Mouse (Mus musculus) midbrain, postnatal 0 days (tissue): ENCODE measurements at regions not wholly inside any gene's neighbourhood (a gene's known extent, or its start where the extent isn't known, plus 50 kb on each side); places are given as distances from the start of the nearest gene placed in this dataset.
A peak's percentile ranks its signal among the peaks of the same experiment; 100 is the strongest.

Experiments used
- ATAC-seq: fragments of 200-750 bp; cut with Nextera tagmentation; 2 replicates; pipeline ENCODE4 v1.8.0; 2017; ENCODE audit warnings: moderate number of reproducible peaks, mild to moderate bottlenecking, moderate TSS enrichment, moderate library complexity; ENCODE audit not compliant: low FRiP score
- DNase-seq: peaks from one replicate; pipeline ENCODE4 v3.0.0-alpha.2; 2015; ENCODE audit warnings: low spot score
- H3K27ac ChIP-seq: fragments of 300-500 bp; sonication (generic); 2 replicates; pipeline ENCODE4 v1.5.1; 2014; ENCODE audit warnings: low read depth, mild to moderate bottlenecking, low read length, mixed read lengths
- H3K27me3 ChIP-seq: fragments of 300-500 bp; sonication (generic); 2 replicates; pipeline ENCODE4 v1.6.1; 2014; ENCODE audit warnings: low read length, control low read depth, mixed read lengths; ENCODE audit not compliant: insufficient read depth
- H3K36me3 ChIP-seq: fragments of 300-500 bp; sonication (generic); 2 replicates; pipeline ENCODE4 v1.6.1; 2014; ENCODE audit warnings: low read length, control low read depth, mixed read lengths; ENCODE audit not compliant: insufficient read depth
- H3K4me1 ChIP-seq: fragments of 300-500 bp; sonication (generic); 2 replicates; pipeline ENCODE4 v1.6.1; 2014; ENCODE audit warnings: mild to moderate bottlenecking, control low read depth, antibody characterized with exemption, low read length, mixed read lengths; ENCODE audit not compliant: insufficient read depth
- H3K4me2 ChIP-seq: fragments of 300-500 bp; sonication (generic); 2 replicates; pipeline ENCODE4 v1.6.1; 2014; ENCODE audit warnings: low read depth, mild to moderate bottlenecking, low read length, mixed read lengths; ENCODE audit not compliant: poor library complexity, severe bottlenecking
- H3K4me3 ChIP-seq: fragments of 300-500 bp; sonication (generic); 2 replicates; pipeline ENCODE4 v1.5.1; 2014; ENCODE audit warnings: low read depth, mild to moderate bottlenecking, low read length, moderate library complexity
- H3K9ac ChIP-seq: fragments of 300-500 bp; sonication (generic); replicated peaks from 2 replicates; pipeline ENCODE4 v1.6.1; 2014; ENCODE audit warnings: mild to moderate bottlenecking, low read length, moderate library complexity, mixed read lengths; ENCODE audit not compliant: poor library complexity, severe bottlenecking
- H3K9me3 ChIP-seq: fragments of 300-500 bp; sonication (generic); 2 replicates; pipeline ENCODE4 v1.6.1; 2016; ENCODE audit warnings: low read length, control low read depth
- CTCF ChIP-seq: IDR thresholded peaks from 2 replicates; pipeline ENCODE4 v1.5.1; 2016; ENCODE audit warnings: antibody characterized with exemption, mild to moderate bottlenecking
- WGBS: fragments of 180-500 bp; shearing (Covaris S2); extraction: QIAGEN DNeasy Blood & Tissue Kit; methylation state at CpG from one replicate; pipeline ENCODE4 v1.1.7; 2014; 5-methylcytosine and 5-hydroxymethylcytosine counted together

- H3K4me1 ChIP-seq, result peaks cover 11% of the 10 kb centered on the region
- DNase-seq, result no peak
- no peaks in the 10 kb centered on the region for H3K27me3 ChIP-seq
- ATAC-seq, result no peak
- H3K27ac ChIP-seq, result no peak overlapping the region
- H3K36me3 ChIP-seq, result no peaks in the 10 kb centered on the region
- no peak for TF ChIP-seq CTCF
- no peak overlapping the region for H3K4me2 ChIP-seq
- H3K9ac ChIP-seq, result no peak overlapping the region
- no peaks in the 10 kb centered on the region for H3K9me3 ChIP-seq
- WGBS, result 88% methylated on average over 1 of the region's 1 CpGs
- H3K4me3 ChIP-seq, result no peak overlapping the region
Observed at GRCm38 (mm10) chr11:25359723-25360122, 850.8 kb downstream of the 5730522E02Rik start.

- 21% methylated on average over 10 of the region's 10 CpGs for WGBS
- ATAC-seq (peak; percentile 24; the same call in 1 of the 2 replicates), DNase-seq (peak; percentile 8)
- TF ChIP-seq CTCF, result no peak
- H3K9me3 ChIP-seq, result no peaks in the 10 kb centered on the region
- H3K4me3 ChIP-seq, result peak overlapping the region; percentile 35
- H3K4me1 ChIP-seq, result peaks cover 11% of the 10 kb centered on the region
- H3K27ac ChIP-seq, result no peak overlapping the region
- no peaks in the 10 kb centered on the region for H3K27me3 ChIP-seq
- H3K4me2 ChIP-seq, result peak overlapping the region; percentile 60
- H3K9ac ChIP-seq, result peak overlapping the region; percentile 50; the same call in 1 of the 2 replicates
- H3K36me3 ChIP-seq, result no peaks in the 10 kb centered on the region
Observed at GRCm38 (mm10) chr11:25357717-25358411, 852.7 kb downstream of the 5730522E02Rik start.

- H3K27ac ChIP-seq, result 0 out of 2 replicates have a peak overlapping the region, but pooled peaks have one; percentile 32
- 9% methylated on average over 19 of the region's 19 CpGs for WGBS
- peaks cover 11% of the 10 kb centered on the region for H3K4me1 ChIP-seq
- H3K36me3 ChIP-seq, result no peaks in the 10 kb centered on the region
- H3K9me3 ChIP-seq, result no peaks in the 10 kb centered on the region
- H3K27me3 ChIP-seq, result no peaks in the 10 kb centered on the region
- no peak for TF ChIP-seq CTCF
- DNase-seq, result peak; percentile 47
- peak overlapping the region; percentile 60 for H3K4me2 ChIP-seq
- peak overlapping the region; percentile 35 for H3K4me3 ChIP-seq
- peak; percentile 65 for ATAC-seq
- peak overlapping the region; percentile 50 for H3K9ac ChIP-seq
Observed at GRCm38 (mm10) chr11:25356671-25357586, 853.6 kb downstream of the 5730522E02Rik start.

- DNase-seq (no peak), ATAC-seq (no peak)
- Histone ChIP-seq H3K36me3 (no peaks in the 10 kb centered on the region), H3K4me3 (no peak overlapping the region), H3K4me1 (no peaks in the 10 kb centered on the region), H3K27ac (no peak overlapping the region), H3K27me3 (no peaks in the 10 kb centered on the region), H3K9ac (no peak overlapping the region), H3K4me2 (no peak overlapping the region), H3K9me3 (no peaks in the 10 kb centered on the region)
- WGBS, result 62% methylated on average over 2 of the region's 2 CpGs
- no peak for TF ChIP-seq CTCF
Observed at GRCm38 (mm10) chr11:25335667-25336066, 874.9 kb downstream of the 5730522E02Rik start.

GRCm38 (mm10) chr11:25330696-25331095 is 879.9 kb downstream of the 5730522E02Rik start:
- Histone ChIP-seq H3K4me2 (no peak overlapping the region), H3K27me3 (no peaks in the 10 kb centered on the region), H3K27ac (no peak overlapping the region), H3K4me1 (no peaks in the 10 kb centered on the region), H3K36me3 (no peaks in the 10 kb centered on the region), H3K4me3 (no peak overlapping the region), H3K9me3 (no peaks in the 10 kb centered on the region), H3K9ac (no peak overlapping the region)
- DNase-seq (no peak), ATAC-seq (no peak)
- 79% methylated on average over 4 of the region's 4 CpGs for WGBS
- TF ChIP-seq CTCF, result no peak

- Histone ChIP-seq H3K4me1 (no peaks in the 10 kb centered on the region), H3K27me3 (no peaks in the 10 kb centered on the region), H3K9me3 (no peaks in the 10 kb centered on the region), H3K4me3 (no peak overlapping the region), H3K27ac (no peak overlapping the region), H3K36me3 (no peaks in the 10 kb centered on the region), H3K4me2 (no peak overlapping the region), H3K9ac (no peak overlapping the region)
- ATAC-seq, result no peak
- TF ChIP-seq CTCF, result no peak
- no peak for DNase-seq
Observed at GRCm38 (mm10) chr11:25322426-25322825, 888.1 kb downstream of the 5730522E02Rik start.
